Mouse (Mus musculus) heart, adult 18-20 months (tissue): ENCODE data around the gene Gbgt1. TPM values are rescaled to one million over a fixed set of nuclear protein-coding genes. Genes with fewer than 3 reads are reported as not detected.

Experiments
- DNase-seq, 2 experiments: peaks; one replicate each; pipeline ENCODE4 v3.0.0; 2021 to 2022; ENCODE audit warnings: mixed read lengths in 1 of 2
- total RNA-seq, 2 experiments: library from RNA; stranded (reverse); gene quantifications; 2 replicates each; pipeline ENCODE4 v1.2.3; 2021

Gene Gbgt1
- total RNA-seq, 2 experiments from 2014 or later: 2.4 to 2.7 TPM

GRCm38 (mm10) chr2:28498431-28498830 lies 1.7 kb downstream of the Gbgt1 start:
- DNase-seq: no peak

GRCm38 (mm10) chr2:28502987-28503386 lies 6.3 kb downstream of the Gbgt1 start:
- no peak for DNase-seq

GRCm38 (mm10) chr2:28504676-28505075 lies 8.0 kb downstream of the Gbgt1 start:
- no peak for DNase-seq

- no peak for DNase-seq
Measured at GRCm38 (mm10) chr2:28505795-28506194, 9.1 kb downstream of the Gbgt1 start, which contains the start of gene Gm10134. TSS of gene Gm10134 (plus strand) at chr2:28506095.

- DNase-seq: no peak
Measured at GRCm38 (mm10) chr2:28506291-28506690, 9.6 kb downstream of the Gbgt1 start.

- DNase-seq: peak in 1 of 2 experiments; percentile 2
Measured at GRCm38 (mm10) chr2:28511600-28511999, 14.9 kb downstream of the Gbgt1 start.

- DNase-seq: peak in 1 of 2 experiments; percentile 50
Measured at GRCm38 (mm10) chr2:28512798-28513401, 16.2 kb downstream of the Gbgt1 start, which contains the start of gene Ralgds. TSS of gene Ralgds (plus strand) at chr2:28513125.

- peak in 1 of 2 experiments; percentile 47 for DNase-seq
Measured at GRCm38 (mm10) chr2:28513431-28514370, 17.0 kb downstream of the Gbgt1 start.

- DNase-seq: peak; percentile 71 to 93
Measured at GRCm38 (mm10) chr2:28514489-28514888, 17.8 kb downstream of the Gbgt1 start.

- DNase-seq: peak; percentile 83 to 90
Measured at GRCm38 (mm10) chr2:28517206-28517909, 20.7 kb downstream of the Gbgt1 start.

GRCm38 (mm10) chr2:28518231-28518630 lies 21.5 kb downstream of the Gbgt1 start:
- no peak for DNase-seq

- DNase-seq: no peak
Measured at GRCm38 (mm10) chr2:28520581-28520980, 23.9 kb downstream of the Gbgt1 start.

- no peak for DNase-seq
Measured at GRCm38 (mm10) chr2:28521571-28522151, 25.0 kb downstream of the Gbgt1 start.

GRCm38 (mm10) chr2:28522166-28522565 lies 25.5 kb downstream of the Gbgt1 start:
- no peak for DNase-seq

- DNase-seq: peak; percentile 89 to 90
Measured at GRCm38 (mm10) chr2:28523643-28524117, 27.0 kb downstream of the Gbgt1 start.

GRCm38 (mm10) chr2:28524406-28524805 lies 27.7 kb downstream of the Gbgt1 start:
- DNase-seq: no peak

- DNase-seq: peak; percentile 81 to 92
Measured at GRCm38 (mm10) chr2:28525219-28525942, 28.7 kb downstream of the Gbgt1 start.

GRCm38 (mm10) chr2:28525943-28526876 lies 29.5 kb downstream of the Gbgt1 start:
- DNase-seq: peak in 1 of 2 experiments; percentile 41

- no peak for DNase-seq
Measured at GRCm38 (mm10) chr2:28527436-28528353, 31.0 kb downstream of the Gbgt1 start.
